Mouse (Mus musculus): ENCODE measurements around the gene Ankrd9. TPM values are rescaled to one million over a fixed set of nuclear protein-coding genes. Genes with fewer than 3 reads are reported as not detected.

Ankrd9 gene
- polyA plus RNA-seq (2012; rRNA removed), result 31.7 and 34.5 TPM in 2 replicates

GRCm38 (mm10) chr12:110978607-110979406 is at the start of gene Ankrd9:
Gene Ankrd9, minus strand, starts transcription at chr12:110979040.
- DNase-seq (ENCODE audit: low read depth), result no peak

DNA sequence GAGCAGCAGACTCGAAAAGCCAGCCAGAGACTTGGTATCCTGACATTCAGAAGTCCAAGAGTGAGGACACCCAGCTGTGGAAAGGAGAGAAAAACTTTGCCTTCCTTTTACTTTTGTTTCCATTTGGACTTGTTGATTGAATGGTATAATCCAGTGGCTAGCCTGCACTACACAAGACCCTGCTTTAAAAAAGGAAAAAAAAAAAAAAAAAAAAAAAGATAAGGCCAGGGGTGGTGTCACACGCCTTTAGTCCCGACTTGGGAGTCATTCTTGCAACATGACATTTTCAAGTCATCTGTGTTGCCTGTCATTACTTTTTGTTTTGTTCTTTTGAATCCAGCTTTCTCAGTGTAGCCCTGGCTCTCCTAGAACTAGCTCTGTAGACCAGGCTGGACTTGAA is 42.7 kb upstream of the Ankrd9 start:
- DNase-seq (ENCODE audit: low read depth), result no peak

DNA sequence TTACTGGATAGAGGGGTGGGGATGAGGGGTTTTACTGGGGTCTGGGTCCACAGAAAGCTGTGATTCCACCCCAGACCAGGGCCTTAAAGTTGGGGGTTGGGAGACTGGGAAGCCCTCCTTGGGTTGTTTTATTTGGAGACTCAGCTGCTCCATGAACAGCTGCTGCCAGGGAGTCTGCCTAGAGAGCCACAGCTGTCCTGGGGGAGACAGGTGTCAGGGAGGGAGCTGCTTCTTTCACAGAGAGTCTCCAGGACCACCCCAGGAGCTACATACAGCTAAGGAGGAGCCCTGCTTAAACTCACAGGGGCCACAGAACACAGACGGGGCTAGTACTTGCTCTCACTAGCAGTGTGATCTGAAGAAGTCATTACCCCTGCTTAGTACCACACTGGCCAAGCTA is 42.3 kb upstream of the Ankrd9 start:
- DNase-seq (ENCODE audit: low read depth), result no peak

- no peak for DNase-seq (ENCODE audit: low read depth)
These were observed 40.2 kb upstream of the Ankrd9 start for GRCm38 (mm10) chr12:111019086-111019485.

DNA sequence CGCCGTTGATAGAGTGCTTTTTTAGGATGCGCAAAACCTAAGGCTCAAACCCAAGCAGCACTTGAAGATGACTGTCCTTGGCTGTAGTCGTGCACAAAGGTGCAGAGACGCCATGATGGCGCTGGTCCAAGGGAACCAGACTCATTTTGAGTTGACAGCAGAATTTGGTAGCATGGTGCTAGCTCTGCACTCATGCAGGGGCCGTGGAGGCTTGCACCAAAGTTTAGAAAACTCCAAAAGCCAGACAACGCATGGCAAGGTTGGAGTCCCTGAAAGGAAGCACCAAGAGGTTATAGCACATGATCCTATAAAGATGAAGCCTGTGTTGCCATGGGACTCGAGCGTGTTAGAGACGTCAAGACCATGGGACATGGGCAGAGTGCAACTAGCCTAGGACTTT is 39.2 kb upstream of the Ankrd9 start:
- no peak for DNase-seq (ENCODE audit: low read depth)

GRCm38 (mm10) chr12:111016807-111017206 is 38.0 kb upstream of the Ankrd9 start:
- no peak for DNase-seq (ENCODE audit: low read depth)

DNA sequence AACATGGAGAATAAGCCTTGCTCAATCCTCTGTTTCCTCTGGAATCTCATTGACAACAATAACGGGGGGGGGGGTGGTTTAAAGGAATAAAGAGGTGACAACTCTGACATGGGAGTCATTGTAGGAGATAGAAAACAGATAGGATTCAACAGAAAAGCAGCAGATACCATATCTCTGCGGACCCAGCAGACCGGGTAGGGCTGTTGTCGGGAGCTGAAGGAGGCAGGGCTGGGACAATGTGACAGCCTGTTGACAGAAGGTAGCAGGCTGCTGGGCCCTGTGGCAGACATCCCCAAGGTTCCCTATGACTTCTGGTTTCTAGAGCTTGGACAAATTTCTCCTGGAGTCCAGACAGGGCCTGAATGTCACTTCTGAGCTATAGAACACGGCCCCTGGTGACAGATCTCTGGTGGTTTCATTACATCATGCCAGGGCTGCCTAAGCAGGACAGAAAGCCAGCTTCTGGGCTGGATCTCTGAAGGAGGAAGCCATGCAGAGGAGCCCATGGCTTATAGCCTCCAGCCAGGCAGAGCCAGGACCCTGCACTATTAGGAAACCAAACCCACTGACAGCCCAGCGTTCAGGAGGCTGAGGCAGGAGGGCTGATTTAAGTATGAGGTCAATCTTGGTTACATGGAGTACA is 30.9 kb upstream of the Ankrd9 start:
- no peak for DNase-seq (ENCODE audit: low read depth)

GRCm38 (mm10) chr12:111008500-111009490 is 30.0 kb upstream of the Ankrd9 start:
- no peak for DNase-seq (ENCODE audit: low read depth)

- DNase-seq (ENCODE audit: low read depth), result no peak
These were observed 28.6 kb upstream of the Ankrd9 start for GRCm38 (mm10) chr12:111007134-111008103.

DNA sequence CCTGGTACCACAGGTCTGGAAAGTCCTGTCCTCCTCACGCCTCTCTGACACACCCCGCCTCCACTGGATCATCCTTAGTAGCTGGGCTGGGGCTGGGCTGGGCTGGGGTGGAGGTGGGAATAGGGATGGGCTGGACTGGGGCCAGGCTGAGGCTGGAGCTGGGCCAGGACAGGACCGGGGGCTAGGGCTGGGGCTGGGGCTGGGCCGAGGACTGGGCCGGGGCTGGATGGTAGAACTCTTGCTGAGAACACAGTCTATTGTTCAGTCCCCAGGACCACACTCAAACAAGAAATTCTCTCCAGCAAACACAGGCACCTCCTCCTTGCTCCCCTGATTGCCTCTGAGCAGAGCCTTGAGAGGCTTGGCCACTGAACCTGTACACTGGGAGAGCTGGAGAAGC is 27.5 kb upstream of the Ankrd9 start:
- no peak for DNase-seq (ENCODE audit: low read depth)

DNA sequence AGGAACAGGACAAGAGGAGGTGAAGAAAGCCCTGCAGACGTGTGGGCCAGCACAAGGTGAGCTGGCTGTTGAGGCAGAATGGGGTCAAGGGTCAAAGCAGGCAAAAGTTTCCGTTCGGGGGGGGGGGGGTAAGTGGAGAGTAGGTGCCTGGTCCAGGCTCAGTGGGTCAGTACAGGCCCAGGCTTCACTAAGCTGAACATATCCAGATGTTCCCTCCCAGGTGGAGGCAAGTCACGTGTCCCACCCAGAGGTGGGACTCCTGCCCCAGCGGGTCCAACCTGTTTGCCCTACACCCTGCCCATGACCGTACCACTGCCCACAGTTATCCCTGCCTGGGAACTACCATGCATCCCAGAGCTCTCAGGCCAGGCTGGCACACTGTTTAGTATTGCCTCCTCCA is 27.0 kb upstream of the Ankrd9 start:
- DNase-seq (ENCODE audit: low read depth), result no peak

DNA sequence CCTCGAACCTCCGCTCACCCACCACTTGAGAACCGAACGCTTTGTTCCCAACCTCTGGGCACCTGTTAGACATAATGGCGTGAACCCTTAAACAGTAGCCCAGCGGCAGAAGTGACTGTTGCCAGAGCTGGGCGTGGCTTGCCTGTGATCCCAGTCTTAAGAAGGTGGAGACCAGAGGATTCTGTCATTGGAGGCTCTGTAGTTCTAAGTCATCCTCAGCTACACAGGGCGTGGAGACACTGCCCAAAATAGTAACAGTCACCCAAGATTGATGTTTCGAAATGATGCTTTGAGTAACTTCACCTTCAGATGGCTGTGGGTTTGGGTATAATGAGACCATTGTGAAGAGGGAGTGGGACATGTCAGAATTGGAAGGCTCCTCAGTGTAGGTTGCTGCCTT is 25.3 kb upstream of the Ankrd9 start:
- DNase-seq (ENCODE audit: low read depth), result no peak

GRCm38 (mm10) chr12:111000956-111001355 is 22.1 kb upstream of the Ankrd9 start:
- no peak for DNase-seq (ENCODE audit: low read depth)

DNA sequence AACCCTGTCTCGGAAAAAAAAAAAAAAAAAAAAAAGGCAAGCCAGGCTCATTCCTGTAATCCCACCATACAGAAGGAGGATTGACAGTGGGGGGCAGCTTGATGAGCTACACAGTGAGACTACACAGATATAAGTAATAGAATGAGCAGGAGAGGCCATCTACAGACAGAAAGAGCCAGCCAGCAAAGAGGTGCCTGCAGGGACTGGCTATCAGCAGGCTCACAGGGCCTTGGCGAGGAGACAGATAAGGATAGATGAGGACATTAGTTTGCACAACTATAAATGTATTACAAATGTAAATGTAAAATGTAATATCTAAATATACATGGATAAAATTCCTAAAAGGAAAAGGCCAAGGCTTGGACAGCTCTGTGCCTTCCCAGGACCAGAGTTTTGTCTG is 21.0 kb upstream of the Ankrd9 start:
- DNase-seq (ENCODE audit: low read depth), result no peak

GRCm38 (mm10) chr12:110998092-110998491 is 19.3 kb upstream of the Ankrd9 start:
- no peak for DNase-seq (ENCODE audit: low read depth)

DNA sequence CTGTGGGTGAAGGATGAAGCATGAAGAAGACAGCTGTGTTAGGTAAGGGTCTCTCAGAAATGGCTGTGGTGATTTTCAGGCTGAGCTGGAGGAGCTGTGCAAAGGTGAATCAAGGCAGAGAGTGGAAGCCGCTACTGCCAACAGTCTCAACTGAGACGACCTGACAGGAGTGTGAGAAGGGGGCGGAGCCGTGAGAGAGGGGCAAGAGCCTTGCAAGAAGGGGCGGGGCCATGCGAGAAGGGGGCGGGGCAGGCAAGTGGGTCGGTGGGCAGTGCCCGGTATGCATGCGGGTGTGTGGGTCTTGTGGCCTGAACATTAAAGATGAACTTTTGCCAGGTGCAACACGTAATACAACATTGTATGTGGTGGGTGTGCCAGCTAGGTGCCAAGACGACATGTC is 15.8 kb upstream of the Ankrd9 start:
- DNase-seq (ENCODE audit: low read depth), result no peak

DNA sequence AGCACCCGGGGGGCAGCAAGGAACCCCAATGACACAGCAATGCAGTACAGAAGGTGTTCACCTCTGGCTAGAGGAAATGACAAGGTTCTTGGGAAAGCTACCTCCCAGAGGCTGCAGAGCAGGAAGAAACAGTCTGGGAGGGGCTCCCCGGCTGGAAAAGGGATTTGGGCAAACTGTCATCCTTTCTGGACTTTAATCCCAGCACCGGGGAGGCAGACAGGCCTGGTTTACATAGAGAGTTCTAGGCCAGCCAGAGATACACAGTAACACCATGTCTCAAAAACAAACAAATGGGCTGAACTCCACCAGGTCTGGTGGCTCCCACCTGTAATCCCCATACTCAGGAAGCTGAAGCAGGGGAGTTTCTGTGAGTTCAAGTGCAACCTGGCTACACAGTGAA is 14.4 kb upstream of the Ankrd9 start:
- no peak for DNase-seq (ENCODE audit: low read depth)

GRCm38 (mm10) chr12:110992771-110993170 is 13.9 kb upstream of the Ankrd9 start:
- no peak for DNase-seq (ENCODE audit: low read depth)

GRCm38 (mm10) chr12:110992128-110992553 is 13.3 kb upstream of the Ankrd9 start:
- no peak for DNase-seq (ENCODE audit: low read depth)

DNA sequence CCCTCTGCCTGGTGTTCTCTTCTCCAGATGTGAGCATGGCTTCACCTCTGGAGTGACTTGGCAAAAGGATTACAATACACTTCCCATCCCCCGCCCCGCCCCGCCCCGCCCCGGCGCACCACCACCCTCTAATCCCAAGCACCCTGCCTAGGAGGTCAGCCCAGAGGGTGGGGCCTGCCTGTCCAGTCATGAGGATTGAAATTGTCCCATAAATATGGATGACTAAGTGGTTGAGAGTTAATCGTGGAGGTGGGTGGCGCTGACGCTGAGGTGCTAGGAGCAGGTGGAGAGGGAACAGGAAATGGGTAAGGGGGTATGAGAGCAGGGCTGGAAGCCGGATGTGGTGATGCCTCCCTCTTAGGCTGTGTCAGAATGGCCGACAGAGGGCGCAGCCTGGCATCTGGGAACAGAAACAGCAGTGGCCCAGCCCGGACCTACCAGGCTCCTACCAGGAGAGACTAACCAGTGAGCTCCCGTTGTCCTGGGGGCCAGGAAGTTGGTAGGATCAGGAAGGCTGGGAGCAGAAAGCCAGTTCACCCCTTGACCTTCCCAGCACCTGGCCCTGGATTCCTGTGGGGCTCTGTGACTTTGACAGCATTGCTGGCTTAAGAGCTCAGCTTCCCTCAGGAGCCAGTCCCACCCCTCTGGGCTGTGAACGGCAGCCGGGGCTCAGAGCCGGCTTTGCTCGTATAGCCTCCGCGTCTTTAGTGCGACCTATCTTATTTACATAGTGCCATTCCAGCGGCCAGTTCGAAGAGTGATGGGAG is 12.7 kb upstream of the Ankrd9 start:
- DNase-seq (ENCODE audit: low read depth), result no peak
